Mouse (Mus musculus) layer of hippocampus, adult 8-10 months (tissue): ENCODE measurements around the gene Slit1. TPM values are rescaled to one million over a fixed set of nuclear protein-coding genes. Genes with fewer than 3 reads are reported as not detected.
A peak's percentile ranks its signal among the peaks of the same experiment; 100 is the strongest.

Experiments used
- DNase-seq, 2 experiments: peaks; one replicate each; pipeline ENCODE4 v3.0.0; 2022; ENCODE audit warnings: low spot score in 2 of 2
- total RNA-seq, 4 experiments: library from RNA; stranded (reverse); gene quantifications; 2 replicates each; pipeline ENCODE4 v1.2.4; 2022

Gene Slit1
- total RNA-seq, 4 experiments from 2014 or later = 184 to 232 (median 208) TPM

- DNase-seq = peak; percentile 56 to 68
Observed at GRCm38 (mm10) chr19:41688251-41688650, 55.2 kb downstream of the Slit1 start.

GRCm38 (mm10) chr19:41687836-41688235, 55.6 kb downstream of the Slit1 start:
- DNase-seq = no peak

GRCm38 (mm10) chr19:41686194-41686593, 57.3 kb downstream of the Slit1 start:
- no peak for DNase-seq

GRCm38 (mm10) chr19:41685453-41686086, 57.9 kb downstream of the Slit1 start:
- no peak for DNase-seq

- no peak for DNase-seq
Observed at GRCm38 (mm10) chr19:41684874-41685273, 58.6 kb downstream of the Slit1 start.

GRCm38 (mm10) chr19:41683951-41684350, 59.5 kb downstream of the Slit1 start:
- no peak for DNase-seq

- DNase-seq = no peak
Observed at GRCm38 (mm10) chr19:41680267-41680666, 63.2 kb downstream of the Slit1 start.

- DNase-seq = no peak
Observed at GRCm38 (mm10) chr19:41679028-41679427, 64.4 kb downstream of the Slit1 start.

- no peak for DNase-seq
Observed at GRCm38 (mm10) chr19:41677575-41677974, 65.9 kb downstream of the Slit1 start.

GRCm38 (mm10) chr19:41675583-41675982, 67.9 kb downstream of the Slit1 start:
- no peak for DNase-seq

GRCm38 (mm10) chr19:41674366-41674765, 69.1 kb downstream of the Slit1 start:
- no peak for DNase-seq

GRCm38 (mm10) chr19:41672836-41673235, 70.6 kb downstream of the Slit1 start:
- DNase-seq = no peak

GRCm38 (mm10) chr19:41670931-41671330, 72.5 kb downstream of the Slit1 start:
- no peak for DNase-seq

- no peak for DNase-seq
Observed at GRCm38 (mm10) chr19:41670473-41670872, 73.0 kb downstream of the Slit1 start.

- no peak for DNase-seq
Observed at GRCm38 (mm10) chr19:41669747-41670342, 73.6 kb downstream of the Slit1 start.

GRCm38 (mm10) chr19:41667591-41667990, 75.9 kb downstream of the Slit1 start:
- DNase-seq = no peak

- no peak for DNase-seq
Observed at GRCm38 (mm10) chr19:41665941-41666340, 77.5 kb downstream of the Slit1 start.

- no peak for DNase-seq
Observed at GRCm38 (mm10) chr19:41663506-41664242, 79.8 kb downstream of the Slit1 start.

- no peak for DNase-seq
Observed at GRCm38 (mm10) chr19:41661466-41661865, 82.0 kb downstream of the Slit1 start.

- DNase-seq = no peak
Observed at GRCm38 (mm10) chr19:41660999-41661374, 82.5 kb downstream of the Slit1 start.

- peak; percentile 77 to 80 for DNase-seq
Observed at GRCm38 (mm10) chr19:41660294-41660998, 83.0 kb downstream of the Slit1 start.

GRCm38 (mm10) chr19:41657446-41657845, 86.0 kb downstream of the Slit1 start:
- no peak for DNase-seq
